Mouse (Mus musculus): ENCODE results near the gene Mxd1. TPM values are rescaled to one million over a fixed set of nuclear protein-coding genes. Genes with fewer than 3 reads are reported as not detected.

Gene Mxd1
- polyA plus RNA-seq, 1 experiment from 2014 or later: 53.8 TPM

DNA sequence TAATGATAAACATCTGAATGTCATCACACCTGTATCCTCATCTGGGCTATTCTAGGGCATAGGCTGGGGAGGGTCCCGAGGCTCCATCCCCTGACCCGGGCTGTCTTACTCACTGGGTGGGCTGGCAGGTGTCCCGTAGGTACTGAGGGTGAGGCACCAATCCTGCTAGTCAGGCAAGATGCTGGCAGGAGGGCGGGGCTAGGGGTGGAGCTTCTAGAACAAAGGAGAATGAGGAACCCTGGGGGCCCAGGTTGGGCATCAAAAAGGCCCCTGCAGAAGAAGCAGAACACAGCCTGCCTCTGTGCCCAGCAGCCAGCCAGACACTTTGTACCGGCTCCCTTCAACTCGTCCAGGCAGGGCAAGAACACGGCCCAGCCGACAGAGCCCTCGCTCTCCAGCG is 41.0 kb downstream of the Mxd1 start, which contains the start of gene Asprv1:
TSS of gene Asprv1 (plus strand) at position 219 of the 400 bp plus-strand sequence.
- Histone ChIP-seq H3K4me3 (ENCODE audit: low read depth, low read length) (no peak within 1 kb of the TSS), H3K4me1 (ENCODE audit: control insufficient read depth, low read depth, low read length) (no peaks in the 10 kb centered on the region; the same call in 1 of the 2 replicates)

DNA sequence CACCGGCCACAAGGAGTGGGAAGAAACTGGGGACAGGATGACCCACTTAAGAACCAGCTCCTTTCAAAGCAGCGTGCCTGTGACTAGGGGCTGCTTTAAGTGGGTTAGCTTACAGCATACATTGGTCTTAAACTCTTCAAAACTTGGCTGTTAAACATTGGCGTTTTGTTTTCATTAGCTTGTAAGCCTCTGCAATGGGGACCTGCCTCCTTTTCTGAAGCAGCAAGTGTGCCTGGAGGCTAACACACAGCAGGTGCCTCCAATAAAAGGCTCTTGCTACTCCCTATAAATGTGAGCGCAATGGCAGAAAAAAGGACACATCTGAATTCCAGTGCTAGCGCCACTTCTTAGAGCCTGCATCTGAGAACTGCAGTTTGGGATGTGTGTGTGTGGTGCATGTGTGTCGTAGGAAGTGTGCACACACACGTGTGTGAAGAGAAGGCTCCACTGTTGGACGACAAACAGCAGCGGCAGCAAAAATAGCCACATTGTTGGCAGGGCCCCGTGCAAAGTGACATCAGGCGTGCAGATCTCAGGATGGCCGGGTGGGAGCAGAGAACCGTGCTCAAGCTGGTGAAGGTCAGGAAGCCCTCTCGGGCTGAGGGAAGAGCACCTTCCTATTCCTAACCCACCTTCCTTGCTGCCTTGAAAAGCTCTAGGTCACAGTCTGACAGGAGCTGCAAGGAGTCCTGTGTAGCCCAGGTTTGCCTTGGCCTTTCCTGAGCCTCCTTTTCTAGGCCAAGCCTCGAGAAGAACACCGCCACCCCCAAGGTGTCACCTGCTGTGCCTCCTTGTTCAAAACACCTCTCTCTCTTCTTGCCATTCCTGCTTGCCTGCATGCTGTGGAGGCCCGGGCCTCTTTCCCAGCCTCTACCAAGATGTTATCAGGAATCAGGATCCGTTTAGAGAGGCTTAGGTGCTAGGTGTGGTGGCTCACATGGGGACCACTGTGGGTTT is 44.6 kb downstream of the Mxd1 start:
- Histone ChIP-seq H3K4me1 (ENCODE audit: control insufficient read depth, low read depth, low read length) (no peaks in the 10 kb centered on the region), H3K9me3 (replicated peaks; ENCODE audit: control insufficient read depth, low read length) (no peaks in the 10 kb centered on the region), H3K36me3 (ENCODE audit: control insufficient read depth, insufficient read depth) (no peaks in the 10 kb centered on the region), H3K9ac (ENCODE audit: low read depth, low read length) (no peak overlapping the region), H3K27me3 (ENCODE audit: control insufficient read depth, insufficient read depth, low read depth, low read length) (no peaks in the 10 kb centered on the region; the same call in none of the 2 replicates), H3K4me2 (ENCODE audit: low read depth, low read length) (no peak overlapping the region), H3K4me3 (ENCODE audit: low read depth, low read length) (no peak overlapping the region), H3K27ac (ENCODE audit: low read length) (no peak overlapping the region)
- no peak for ATAC-seq (ENCODE audit: low read depth)
- WGBS (ENCODE audit: insufficient replicate concordance): 63% methylated on average over 18 of the region's 18 CpGs

More for the DNA sequence above, 41.0 kb downstream of the Mxd1 start, which contains the start of gene Asprv1:
- H3K9ac ChIP-seq (ENCODE audit: low read depth, low read length): no peak within 1 kb of the TSS
- H3K9me3 ChIP-seq (replicated peaks; ENCODE audit: control insufficient read depth, low read length): no peaks in the 10 kb centered on the region
- H3K27ac ChIP-seq (ENCODE audit: low read length): no peak within 1 kb of the TSS
- no peaks in the 10 kb centered on the region for H3K36me3 ChIP-seq (ENCODE audit: control insufficient read depth, insufficient read depth)
- no peak within 1 kb of the TSS for H3K4me2 ChIP-seq (ENCODE audit: low read depth, low read length)
- H3K27me3 ChIP-seq (ENCODE audit: control insufficient read depth, insufficient read depth, low read depth, low read length): no peaks in the 10 kb centered on the region; the same call in none of the 2 replicates
- no peak for ATAC-seq (ENCODE audit: low read depth)
- 57% methylated on average over 10 of the region's 10 CpGs for WGBS (ENCODE audit: insufficient replicate concordance)

DNA sequence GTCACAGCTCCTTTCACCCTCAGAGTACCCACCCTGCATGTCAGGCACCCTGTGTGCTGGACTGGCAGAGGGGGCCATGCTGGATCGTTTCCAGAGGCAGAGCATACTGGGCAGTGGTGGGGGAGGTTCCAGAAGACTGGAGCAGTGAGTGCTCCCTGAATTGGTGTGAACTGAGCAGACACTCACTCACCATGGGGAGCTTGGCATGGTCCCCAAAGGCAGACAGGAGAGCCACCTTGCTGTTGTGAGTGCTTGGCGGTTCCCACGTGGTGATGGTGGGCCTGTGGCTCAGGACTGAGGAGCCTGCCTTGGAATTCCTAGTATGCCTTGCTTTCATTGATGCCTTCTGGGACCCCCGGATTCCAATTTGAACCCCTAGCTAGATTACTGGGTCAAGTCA is 45.8 kb downstream of the Mxd1 start:
- Histone ChIP-seq H3K27me3 (ENCODE audit: control insufficient read depth, insufficient read depth, low read depth, low read length) (no peaks in the 10 kb centered on the region; the same call in none of the 2 replicates), H3K9me3 (replicated peaks; ENCODE audit: control insufficient read depth, low read length) (no peaks in the 10 kb centered on the region), H3K4me2 (ENCODE audit: low read depth, low read length) (no peak overlapping the region), H3K4me3 (ENCODE audit: low read depth, low read length) (no peak overlapping the region), H3K9ac (ENCODE audit: low read depth, low read length) (no peak overlapping the region), H3K4me1 (ENCODE audit: control insufficient read depth, low read depth, low read length) (no peaks in the 10 kb centered on the region), H3K27ac (ENCODE audit: low read length) (no peak overlapping the region), H3K36me3 (ENCODE audit: control insufficient read depth, insufficient read depth) (no peaks in the 10 kb centered on the region)
- ATAC-seq (ENCODE audit: low read depth): no peak
- 62% methylated on average over 4 of the region's 4 CpGs for WGBS (ENCODE audit: insufficient replicate concordance)

DNA sequence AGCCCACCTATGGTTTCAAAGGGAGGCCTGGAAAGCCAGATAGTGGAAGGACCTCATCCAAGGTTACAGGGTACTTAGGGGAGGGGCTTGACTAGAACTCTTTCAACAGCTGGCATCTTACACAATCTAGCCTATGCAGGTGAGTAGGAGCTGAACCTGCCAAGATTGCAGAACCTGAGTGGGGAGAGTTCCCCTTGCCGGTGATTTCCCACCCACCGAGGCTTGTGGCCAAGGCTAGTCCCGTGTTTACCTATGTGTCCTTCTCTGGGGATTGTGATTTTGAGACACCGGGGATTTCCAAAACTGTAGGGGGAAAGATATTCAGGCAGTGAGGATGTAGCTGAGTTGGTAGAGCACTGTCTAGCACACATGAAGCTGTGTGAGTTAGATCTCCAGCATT is 53.7 kb downstream of the Mxd1 start:
- 63% methylated on average over 4 of the region's 4 CpGs for WGBS (ENCODE audit: insufficient replicate concordance)
- H3K4me2 ChIP-seq (ENCODE audit: low read depth, low read length): no peak overlapping the region
- no peaks in the 10 kb centered on the region for H3K9me3 ChIP-seq (replicated peaks; ENCODE audit: control insufficient read depth, low read length)
- ATAC-seq (ENCODE audit: low read depth): no peak
- H3K36me3 ChIP-seq (ENCODE audit: control insufficient read depth, insufficient read depth): no peaks in the 10 kb centered on the region
- no peaks in the 10 kb centered on the region for H3K27me3 ChIP-seq (ENCODE audit: control insufficient read depth, insufficient read depth, low read depth, low read length)
- no peak overlapping the region for H3K27ac ChIP-seq (ENCODE audit: low read length)
- H3K4me1 ChIP-seq (ENCODE audit: control insufficient read depth, low read depth, low read length): peaks cover 6% of the 10 kb centered on the region; the same call in 1 of the 2 replicates
- no peak overlapping the region for H3K4me3 ChIP-seq (ENCODE audit: low read depth, low read length)
- H3K9ac ChIP-seq (ENCODE audit: low read depth, low read length): no peak overlapping the region

- Histone ChIP-seq H3K9ac (ENCODE audit: low read depth, low read length) (no peak overlapping the region), H3K36me3 (ENCODE audit: control insufficient read depth, insufficient read depth) (no peaks in the 10 kb centered on the region), H3K27me3 (ENCODE audit: control insufficient read depth, insufficient read depth, low read depth, low read length) (no peaks in the 10 kb centered on the region), H3K4me2 (ENCODE audit: low read depth, low read length) (no peak overlapping the region), H3K9me3 (replicated peaks; ENCODE audit: control insufficient read depth, low read length) (no peaks in the 10 kb centered on the region), H3K4me1 (ENCODE audit: control insufficient read depth, low read depth, low read length) (peaks cover 15% of the 10 kb centered on the region), H3K4me3 (ENCODE audit: low read depth, low read length) (no peak overlapping the region), H3K27ac (ENCODE audit: low read length) (no peak overlapping the region)
- ATAC-seq (ENCODE audit: low read depth): no peak
- 56% methylated on average over 5 of the region's 5 CpGs for WGBS (ENCODE audit: insufficient replicate concordance)
Observed at GRCm38 (mm10) chr6:86610714-86611113, 58.2 kb downstream of the Mxd1 start.

DNA sequence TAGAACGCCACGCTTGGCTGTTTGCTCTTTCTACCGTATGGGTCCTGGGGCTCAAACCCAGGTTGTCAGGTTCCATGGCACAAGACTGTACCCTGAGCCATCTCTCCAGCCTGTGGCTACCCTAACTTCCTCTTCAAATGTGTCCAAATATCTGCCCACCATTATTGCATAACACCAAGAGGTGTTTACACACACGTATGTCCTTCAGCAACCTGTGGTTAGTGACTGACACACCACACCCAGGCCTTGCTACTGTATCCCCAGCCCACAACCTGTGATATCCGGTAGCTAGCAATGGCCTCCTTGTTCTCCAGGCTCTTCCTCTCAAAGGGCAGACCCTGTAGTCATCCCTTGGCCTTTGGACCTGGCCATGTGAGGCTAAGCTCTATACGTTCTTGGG is 59.7 kb downstream of the Mxd1 start:
- Histone ChIP-seq H3K9ac (ENCODE audit: low read depth, low read length) (no peak overlapping the region), H3K27ac (ENCODE audit: low read length) (0 out of 2 replicates have a peak overlapping the region, but pooled peaks have one; percentile 30), H3K4me3 (ENCODE audit: low read depth, low read length) (no peak overlapping the region), H3K36me3 (ENCODE audit: control insufficient read depth, insufficient read depth) (no peaks in the 10 kb centered on the region), H3K4me2 (ENCODE audit: low read depth, low read length) (no peak overlapping the region), H3K27me3 (ENCODE audit: control insufficient read depth, insufficient read depth, low read depth, low read length) (no peaks in the 10 kb centered on the region), H3K9me3 (replicated peaks; ENCODE audit: control insufficient read depth, low read length) (no peaks in the 10 kb centered on the region), H3K4me1 (ENCODE audit: control insufficient read depth, low read depth, low read length) (peaks cover 15% of the 10 kb centered on the region)
- ATAC-seq (ENCODE audit: low read depth): peak; percentile 40
- 55% methylated on average over 6 of the region's 6 CpGs for WGBS (ENCODE audit: insufficient replicate concordance)

- Histone ChIP-seq H3K27ac (ENCODE audit: low read length) (peak overlapping the region; percentile 52), H3K4me2 (ENCODE audit: low read depth, low read length) (no peak overlapping the region), H3K4me3 (ENCODE audit: low read depth, low read length) (no peak overlapping the region), H3K27me3 (ENCODE audit: control insufficient read depth, insufficient read depth, low read depth, low read length) (no peaks in the 10 kb centered on the region), H3K36me3 (ENCODE audit: control insufficient read depth, insufficient read depth) (no peaks in the 10 kb centered on the region), H3K9ac (ENCODE audit: low read depth, low read length) (no peak overlapping the region), H3K4me1 (ENCODE audit: control insufficient read depth, low read depth, low read length) (peaks cover 15% of the 10 kb centered on the region), H3K9me3 (replicated peaks; ENCODE audit: control insufficient read depth, low read length) (no peaks in the 10 kb centered on the region)
- 34% methylated on average over 6 of the region's 6 CpGs for WGBS (ENCODE audit: insufficient replicate concordance)
- no peak for ATAC-seq (ENCODE audit: low read depth)
Observed at GRCm38 (mm10) chr6:86607471-86607870, 61.5 kb downstream of the Mxd1 start.

- Histone ChIP-seq H3K4me3 (ENCODE audit: low read depth, low read length) (no peak overlapping the region), H3K27ac (ENCODE audit: low read length) (no peak overlapping the region), H3K4me2 (ENCODE audit: low read depth, low read length) (no peak overlapping the region), H3K9me3 (replicated peaks; ENCODE audit: control insufficient read depth, low read length) (no peaks in the 10 kb centered on the region), H3K27me3 (ENCODE audit: control insufficient read depth, insufficient read depth, low read depth, low read length) (no peaks in the 10 kb centered on the region), H3K4me1 (ENCODE audit: control insufficient read depth, low read depth, low read length) (peaks cover 15% of the 10 kb centered on the region), H3K36me3 (ENCODE audit: control insufficient read depth, insufficient read depth) (no peaks in the 10 kb centered on the region), H3K9ac (ENCODE audit: low read depth, low read length) (no peak overlapping the region)
- WGBS (ENCODE audit: insufficient replicate concordance): 50% methylated on average over 4 of the region's 4 CpGs
- peak; percentile 31 for ATAC-seq (ENCODE audit: low read depth)
Observed at GRCm38 (mm10) chr6:86606289-86606688, 62.7 kb downstream of the Mxd1 start.

DNA sequence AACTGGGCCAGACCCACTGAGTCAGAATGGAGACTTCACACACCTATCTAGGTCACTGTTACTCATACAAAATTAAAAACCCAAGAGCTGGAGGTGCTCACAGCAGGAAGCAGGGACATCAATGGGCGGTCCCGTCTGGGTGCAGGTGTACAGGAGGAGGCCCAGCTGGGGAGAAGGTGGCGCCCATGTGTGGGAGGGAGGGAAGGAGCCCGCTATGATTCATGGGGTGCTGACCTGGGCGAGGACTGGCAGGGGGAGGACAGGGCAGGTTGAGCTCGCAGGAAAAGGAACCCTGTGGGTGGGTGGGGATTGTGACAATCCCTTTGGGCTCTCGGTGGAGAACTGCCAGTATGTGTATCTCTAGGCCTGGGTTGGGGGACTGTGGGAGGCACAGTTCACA is 63.7 kb downstream of the Mxd1 start:
- no peaks in the 10 kb centered on the region for H3K9me3 ChIP-seq (replicated peaks; ENCODE audit: control insufficient read depth, low read length)
- H3K27ac ChIP-seq (ENCODE audit: low read length): no peak overlapping the region
- H3K27me3 ChIP-seq (ENCODE audit: control insufficient read depth, insufficient read depth, low read depth, low read length): no peaks in the 10 kb centered on the region
- no peak overlapping the region for H3K4me2 ChIP-seq (ENCODE audit: low read depth, low read length)
- H3K9ac ChIP-seq (ENCODE audit: low read depth, low read length): no peak overlapping the region
- H3K4me3 ChIP-seq (ENCODE audit: low read depth, low read length): no peak overlapping the region
- H3K4me1 ChIP-seq (ENCODE audit: control insufficient read depth, low read depth, low read length): peaks cover 17% of the 10 kb centered on the region
- WGBS (ENCODE audit: insufficient replicate concordance): 56% methylated on average over 7 of the region's 7 CpGs
- no peak for ATAC-seq (ENCODE audit: low read depth)
- H3K36me3 ChIP-seq (ENCODE audit: control insufficient read depth, insufficient read depth): no peaks in the 10 kb centered on the region
